Mouse (Mus musculus) stomach, postnatal 0 days (tissue): ENCODE measurements around the gene Npy.

Experiments used
- CTCF ChIP-seq: IDR thresholded peaks from 2 replicates; pipeline ENCODE4 v1.5.1; 2016; ENCODE audit warnings: antibody characterized with exemption, low read depth, mild to moderate bottlenecking, moderate library complexity
- EP300 ChIP-seq: optimal IDR thresholded peaks from 2 replicates; pipeline ENCODE3; 2016; ENCODE audit warnings: antibody characterized with exemption

DNA sequence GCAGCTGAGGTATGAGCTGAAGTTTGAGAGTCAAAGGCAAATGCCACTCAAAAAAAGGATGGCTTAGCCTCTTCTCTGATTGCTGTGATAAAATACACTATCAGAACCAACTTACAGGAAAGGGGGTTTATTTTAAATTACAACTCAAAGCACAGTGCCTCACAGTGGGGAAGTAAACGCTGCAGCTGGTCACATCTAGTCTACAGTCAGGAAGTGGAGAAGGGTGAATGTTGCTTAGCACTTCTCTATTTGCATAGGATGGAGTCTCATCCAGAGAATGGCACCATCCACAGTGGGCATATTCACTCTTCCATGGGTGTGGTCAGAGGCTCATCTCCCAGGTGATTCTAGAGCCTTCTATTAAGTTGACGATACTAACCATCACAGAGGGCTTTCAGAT is 9.1 kb downstream of the Npy start:
- TF ChIP-seq CTCF (no peak), EP300 (no peak)
